Comparison of ENCODE assay signal across 16 mouse cellular contexts in genomic region chr3:103827548-103827947, GRCm38 (mm10). TPM values are rescaled to one million over a fixed set of nuclear protein-coding genes. Genes with fewer than 3 reads are reported as not detected.
DNase-seq lines count a peak whose midpoint lies in the region; ATAC-seq and TF ChIP-seq lines count a peak whose summit lies in the region.
"Had no signal": no experiment of that assay in that cellular context is flagged by ENCODE, and none has a peak within 500 bp of the region (broad histone marks: within the 10 kb centered on the region; RNA-seq: fewer than 3 reads in every experiment).

No protein-coding gene starts in this region.

- no peak overlapping the region for H3K4me2 ChIP-seq in intestine, postnatal 0 days (replicated peaks; ENCODE audit: low read depth)
- H3K4me2 ChIP-seq in intestine, embryonic 15.5 days (replicated peaks), result no peak overlapping the region
- H3K4me2 ChIP-seq in hindbrain, embryonic 12.5 days (replicated peaks), result no peak overlapping the region

- peaks cover 8% of the 10 kb centered on the region; the same call in 1 of the 2 replicates for H3K36me3 ChIP-seq in intestine, postnatal 0 days (ENCODE audit: control insufficient read depth, insufficient read depth)
- no peaks in the 10 kb centered on the region for H3K36me3 ChIP-seq in intestine, embryonic 15.5 days
- H3K36me3 ChIP-seq in hindbrain, embryonic 12.5 days, result peaks cover 8% of the 10 kb centered on the region
- peaks cover 7% of the 10 kb centered on the region; the same call in 1 of the 2 replicates for H3K36me3 ChIP-seq in heart, embryonic 10.5 days

- H3K4me3 ChIP-seq in intestine, postnatal 0 days (ENCODE audit: low read depth, low read length), result no peak overlapping the region
- H3K4me3 ChIP-seq in intestine, embryonic 15.5 days (replicated peaks), result no peak overlapping the region
- no peak overlapping the region for H3K4me3 ChIP-seq in hindbrain, embryonic 12.5 days
- H3K4me3 ChIP-seq in heart, embryonic 10.5 days, result no peak overlapping the region

- no peak for ATAC-seq in intestine, postnatal 0 days
- no peak for ATAC-seq in intestine, embryonic 15.5 days
- ATAC-seq in megakaryocyte progenitor cell, adult 5-6 weeks (replicated peaks; ENCODE audit: poor library complexity), result peak; percentile 44; the same call in 1 of the 2 replicates
- ATAC-seq in hindbrain, embryonic 12.5 days (ENCODE audit: low FRiP score), result no peak

- peak; percentile 63 for TF ChIP-seq CTCF in intestine, postnatal 0 days (IDR thresholded peaks at IDR 0.05; ENCODE audit: low read depth)

- H3K4me1 ChIP-seq in intestine, postnatal 0 days (replicated peaks; ENCODE audit: control insufficient read depth, insufficient read depth, low read length), result no peaks in the 10 kb centered on the region
- no peaks in the 10 kb centered on the region for H3K4me1 ChIP-seq in intestine, embryonic 15.5 days (replicated peaks)
- no peaks in the 10 kb centered on the region for H3K4me1 ChIP-seq in hindbrain, embryonic 12.5 days
- no peaks in the 10 kb centered on the region; the same call in 1 of the 2 replicates for H3K4me1 ChIP-seq in heart, embryonic 10.5 days

- DNase-seq in thymus, postnatal 0 days (ENCODE audit: low spot score), result peak; percentile 28
- no peak for DNase-seq in thymus, postnatal 10 days (ENCODE audit: low spot score in 2 of 2)
- DNase-seq in heart, embryonic 10.5 days (ENCODE audit: low spot score), result no peak
- DNase-seq: cerebellum, adult 18-20 months; heart, adult 18-20 months; heart, postnatal 36 days; kidney, adult 18-20 months had no signal

- H3K9ac ChIP-seq in intestine, postnatal 0 days (ENCODE audit: low read depth, low read length), result no peak overlapping the region
- no peak overlapping the region for H3K9ac ChIP-seq in intestine, embryonic 15.5 days
- no peak overlapping the region for H3K9ac ChIP-seq in hindbrain, embryonic 12.5 days

- no peak overlapping the region for H3K27ac ChIP-seq in intestine, postnatal 0 days (ENCODE audit: low read depth, low read length)
- no peak overlapping the region for H3K27ac ChIP-seq in intestine, embryonic 15.5 days
- no peak overlapping the region for H3K27ac ChIP-seq in hindbrain, embryonic 12.5 days
- no peak overlapping the region for H3K27ac ChIP-seq in heart, embryonic 10.5 days
- H3K27ac ChIP-seq: macrophage had no signal

- H3K27me3 ChIP-seq in intestine, postnatal 0 days (replicated peaks; ENCODE audit: control insufficient read depth, insufficient read depth, low read length), result no peaks in the 10 kb centered on the region
- H3K27me3 ChIP-seq in intestine, embryonic 15.5 days (replicated peaks), result no peaks in the 10 kb centered on the region
- H3K27me3 ChIP-seq in hindbrain, embryonic 12.5 days, result no peaks in the 10 kb centered on the region
- H3K27me3 ChIP-seq in heart, embryonic 10.5 days (ENCODE audit: insufficient read depth, poor library complexity, severe bottlenecking), result no peaks in the 10 kb centered on the region

- no peaks in the 10 kb centered on the region for H3K9me3 ChIP-seq in intestine, postnatal 0 days (ENCODE audit: control insufficient read depth)
- H3K9me3 ChIP-seq in intestine, embryonic 15.5 days, result no peaks in the 10 kb centered on the region
- H3K9me3 ChIP-seq in hindbrain, embryonic 12.5 days (replicated peaks), result no peaks in the 10 kb centered on the region
- H3K9me3 ChIP-seq in heart, embryonic 10.5 days, result no peaks in the 10 kb centered on the region

RNA-seq across cellular contexts. Expression of gene Bcl2l15, which starts 4.9 kb away (rescaled TPM):
- polyA plus RNA-seq in intestine, postnatal 0 days (2015; fragmentation: Nextera tagmentation; extraction: Ambion mirVana), result 27.1 and 31.6 TPM in 2 replicates
- 4.4 and 9.1 TPM in 2 replicates for polyA plus RNA-seq in intestine, embryonic 15.5 days (2015; fragmentation: Nextera tagmentation; extraction: Ambion mirVana)
- polyA plus RNA-seq in thymus, postnatal 0 days (2015; fragmentation: Nextera tagmentation; extraction: Ambion mirVana), result 1.1 and 2.4 TPM in 2 replicates
- total RNA-seq in megakaryocyte progenitor cell, adult 5-6 weeks (2015), result 0.51 and 1.9 TPM in 2 replicates
- 0.20 and 1.9 TPM in 2 replicates for total RNA-seq in megakaryocyte progenitor cell, adult 5-6 weeks (2017)
- polyA plus RNA-seq in hindbrain, embryonic 12.5 days (2016; fragmentation: Nextera tagmentation; extraction: Ambion mirVana), result 0.52 TPM in 1 of 2 replicates, not detected in the other
- polyA plus RNA-seq in heart, embryonic 10.5 days (2016; fragmentation: Nextera tagmentation; extraction: Ambion mirVana), result 0.13 and 1.4 TPM in 2 replicates
- total RNA-seq: heart, adult 18-20 months; heart, postnatal 36 days; left cerebral cortex, postnatal 10 days; liver, adult 2 months had no signal
- polyA plus RNA-seq: liver, adult 2 months; macrophage had no signal

RNA-seq across cellular contexts. Expression of gene Gm43064, which starts 18.2 kb away (rescaled TPM):
- 0.18 TPM in 1 of 2 replicates, not detected in the other for polyA plus RNA-seq in intestine, postnatal 0 days (2015; fragmentation: Nextera tagmentation; extraction: Ambion mirVana)
- not detected in 2 replicates for polyA plus RNA-seq in intestine, embryonic 15.5 days (2015; fragmentation: Nextera tagmentation; extraction: Ambion mirVana)
- 0.19 and 0.29 TPM in 2 replicates for polyA plus RNA-seq in thymus, postnatal 0 days (2015; fragmentation: Nextera tagmentation; extraction: Ambion mirVana)
- total RNA-seq in megakaryocyte progenitor cell, adult 5-6 weeks (2015), result 0.64 TPM in 1 of 2 replicates, not detected in the other
- total RNA-seq in megakaryocyte progenitor cell, adult 5-6 weeks (2017), result not detected in 2 replicates
- 0.23 and 0.42 TPM in 2 replicates for polyA plus RNA-seq in hindbrain, embryonic 12.5 days (2016; fragmentation: Nextera tagmentation; extraction: Ambion mirVana)
- not detected in 2 replicates for polyA plus RNA-seq in heart, embryonic 10.5 days (2016; fragmentation: Nextera tagmentation; extraction: Ambion mirVana)
- total RNA-seq: adrenal gland, postnatal 4 days; heart, postnatal 36 days; left cerebral cortex, postnatal 10 days; monocyte, adult 5-6 weeks had no signal
- polyA plus RNA-seq: macrophage had no signal

RNA-seq across cellular contexts. Expression of gene Ap4b1, which starts 18.2 kb away (rescaled TPM):
- polyA plus RNA-seq in intestine, postnatal 0 days (2015; fragmentation: Nextera tagmentation; extraction: Ambion mirVana), result 12.6 and 12.9 TPM in 2 replicates
- polyA plus RNA-seq in intestine, embryonic 15.5 days (2015; fragmentation: Nextera tagmentation; extraction: Ambion mirVana), result 19.4 and 20.6 TPM in 2 replicates
- polyA plus RNA-seq in thymus, postnatal 0 days (2015; fragmentation: Nextera tagmentation; extraction: Ambion mirVana), result 24.8 and 26.4 TPM in 2 replicates
- total RNA-seq in megakaryocyte progenitor cell, adult 5-6 weeks (2015), result 17.5 and 18.1 TPM in 2 replicates
- 17.9 and 20.7 TPM in 2 replicates for total RNA-seq in megakaryocyte progenitor cell, adult 5-6 weeks (2017)
- 24.6 and 26.1 TPM in 2 replicates for polyA plus RNA-seq in hindbrain, embryonic 12.5 days (2016; fragmentation: Nextera tagmentation; extraction: Ambion mirVana)
- polyA plus RNA-seq in heart, embryonic 10.5 days (2016; fragmentation: Nextera tagmentation; extraction: Ambion mirVana), result 20.3 and 20.8 TPM in 2 replicates

RNA-seq across cellular contexts. Expression of gene Dclre1b, which starts 18.3 kb away (rescaled TPM):
- 10.2 and 13.3 TPM in 2 replicates for polyA plus RNA-seq in intestine, postnatal 0 days (2015; fragmentation: Nextera tagmentation; extraction: Ambion mirVana)
- polyA plus RNA-seq in intestine, embryonic 15.5 days (2015; fragmentation: Nextera tagmentation; extraction: Ambion mirVana), result 21.5 and 22.1 TPM in 2 replicates
- 47.8 and 50.9 TPM in 2 replicates for polyA plus RNA-seq in thymus, postnatal 0 days (2015; fragmentation: Nextera tagmentation; extraction: Ambion mirVana)
- total RNA-seq in megakaryocyte progenitor cell, adult 5-6 weeks (2015), result 21.4 and 23.9 TPM in 2 replicates
- 15.4 and 18.5 TPM in 2 replicates for total RNA-seq in megakaryocyte progenitor cell, adult 5-6 weeks (2017)
- polyA plus RNA-seq in hindbrain, embryonic 12.5 days (2016; fragmentation: Nextera tagmentation; extraction: Ambion mirVana), result 22.1 and 24.0 TPM in 2 replicates
- 25.7 and 25.8 TPM in 2 replicates for polyA plus RNA-seq in heart, embryonic 10.5 days (2016; fragmentation: Nextera tagmentation; extraction: Ambion mirVana)

RNA-seq across cellular contexts. Expression of gene Ptpn22, which starts 32.0 kb away (rescaled TPM):
- polyA plus RNA-seq in intestine, postnatal 0 days (2015; fragmentation: Nextera tagmentation; extraction: Ambion mirVana), result 1.5 TPM in 2 replicates
- 1.4 and 1.9 TPM in 2 replicates for polyA plus RNA-seq in intestine, embryonic 15.5 days (2015; fragmentation: Nextera tagmentation; extraction: Ambion mirVana)
- polyA plus RNA-seq in thymus, postnatal 0 days (2015; fragmentation: Nextera tagmentation; extraction: Ambion mirVana), result 59.5 and 64.6 TPM in 2 replicates
- total RNA-seq in megakaryocyte progenitor cell, adult 5-6 weeks (2015), result 78.1 and 81.2 TPM in 2 replicates
- 45.3 and 57.6 TPM in 2 replicates for total RNA-seq in megakaryocyte progenitor cell, adult 5-6 weeks (2017)
- 0.27 and 0.51 TPM in 2 replicates for polyA plus RNA-seq in hindbrain, embryonic 12.5 days (2016; fragmentation: Nextera tagmentation; extraction: Ambion mirVana)
- 0.19 and 0.78 TPM in 2 replicates for polyA plus RNA-seq in heart, embryonic 10.5 days (2016; fragmentation: Nextera tagmentation; extraction: Ambion mirVana)
